Mouse (Mus musculus): ENCODE measurements around the gene Dram2.

DNA sequence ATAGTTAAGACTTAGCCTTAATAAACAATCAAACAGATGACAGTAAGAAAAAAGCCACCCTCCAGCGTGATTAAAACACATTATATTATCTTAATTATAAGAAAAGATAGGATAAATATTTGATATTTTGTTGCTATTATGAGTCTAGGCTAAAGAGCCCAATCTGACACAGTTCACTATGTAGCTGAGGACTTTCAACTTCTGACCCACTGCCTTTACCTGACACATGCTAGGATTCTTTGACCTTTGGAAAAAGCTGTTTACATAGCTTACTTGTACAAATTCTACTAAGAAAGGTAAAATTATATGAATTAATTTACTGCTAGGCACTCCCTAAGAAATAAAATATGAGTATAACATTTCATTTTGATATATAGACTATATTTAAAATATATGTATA lies 36.9 kb upstream of the Dram2 start:
- TF ChIP-seq CTCF (IDR thresholded peaks at IDR 0.05; ENCODE audit: borderline replicate concordance, insufficient read depth, low read depth, low read length) (no peak), POLR2A (IDR thresholded peaks at IDR 0.05; ENCODE audit: borderline replicate concordance, insufficient read depth, low read length) (no peak)

All from cerebellum, adult 2 months (tissue).